Mouse (Mus musculus): ENCODE data around the gene Rnf115.
"Not testable (repeated sequence)": the region's sequence is repeated elsewhere in the genome, so short reads cannot be mapped to it uniquely, and the experiment has no call there.

Gene Rnf115

DNA sequence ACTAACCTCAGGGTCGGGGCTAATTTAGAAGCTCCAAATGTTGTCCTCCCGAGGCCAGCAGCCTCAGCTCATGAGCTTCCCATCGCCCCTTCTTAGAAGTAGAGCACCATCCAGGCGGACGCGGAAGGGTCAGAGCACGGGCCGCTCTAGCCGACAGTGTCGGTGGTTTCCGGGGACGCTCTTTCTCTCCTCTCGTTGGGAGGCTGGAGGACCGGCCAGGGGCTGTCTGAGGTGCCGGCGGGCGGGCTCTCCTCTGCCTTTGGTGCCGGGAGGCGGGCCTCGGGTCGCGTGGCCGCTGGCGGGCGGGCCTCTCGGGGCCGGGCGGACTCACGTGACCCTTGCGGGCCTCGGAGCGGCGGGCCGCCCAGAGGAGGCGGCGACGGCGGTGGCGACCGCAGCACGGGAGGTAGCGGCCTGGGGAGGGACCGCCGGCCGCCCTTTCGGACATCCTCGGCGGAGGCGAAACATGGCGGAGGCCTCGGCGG lies at the start of gene Rnf115, which contains the start of gene Polr3c:
Rnf115 (plus strand) TSS at position 322 of the 485 bp plus-strand sequence.
Polr3c (minus strand) TSS at position 286 of the 485 bp plus-strand sequence.
- DNase-seq = peak; percentile 96 to 99

DNA sequence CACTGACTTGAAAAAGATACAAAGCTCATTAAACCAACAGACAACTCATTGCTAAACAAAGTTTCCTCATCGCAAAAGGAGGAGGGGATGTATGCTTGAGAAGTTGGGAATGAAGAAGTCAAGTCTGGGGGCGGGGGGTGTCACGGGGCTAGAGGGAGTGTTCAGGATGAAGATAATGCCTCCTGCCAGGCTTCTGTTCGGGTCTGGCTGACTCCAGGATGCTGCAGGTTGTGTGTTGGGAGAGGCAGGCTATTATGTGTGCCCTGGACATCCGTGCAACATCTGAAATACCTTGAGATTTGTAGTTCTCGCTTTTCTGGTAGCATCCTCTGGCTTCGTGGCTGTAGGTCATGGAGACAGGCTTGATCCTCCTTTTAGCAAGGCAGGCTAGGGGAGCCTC lies 49.0 kb upstream of the Rnf115 start:
- no peak for DNase-seq

DNA sequence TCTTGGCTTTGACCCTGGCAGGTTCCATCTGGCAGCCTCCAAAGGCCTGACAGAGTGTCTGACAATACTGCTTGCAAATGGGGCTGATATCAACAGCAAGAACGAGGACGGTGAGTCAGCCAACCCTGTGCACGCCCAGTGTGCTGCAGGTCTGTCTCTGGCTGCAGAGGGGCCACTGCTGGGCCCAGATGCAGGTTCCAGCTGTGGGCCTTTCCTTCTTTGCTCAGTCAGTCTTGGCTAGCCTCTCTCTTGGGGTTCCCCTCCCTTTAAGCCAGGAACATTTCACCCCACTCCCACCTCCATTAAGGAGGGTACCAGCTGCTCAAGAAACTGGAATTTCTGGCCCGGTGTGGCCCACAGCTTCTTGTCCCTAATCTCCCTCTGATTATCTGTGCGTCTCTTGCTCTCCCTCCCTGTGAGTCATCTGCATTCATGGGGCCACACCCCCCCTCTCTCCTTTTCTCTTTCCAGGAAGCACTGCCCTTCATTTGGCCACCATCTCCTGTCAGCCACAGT lies 48.2 kb upstream of the Rnf115 start:
- DNase-seq = no peak

DNA sequence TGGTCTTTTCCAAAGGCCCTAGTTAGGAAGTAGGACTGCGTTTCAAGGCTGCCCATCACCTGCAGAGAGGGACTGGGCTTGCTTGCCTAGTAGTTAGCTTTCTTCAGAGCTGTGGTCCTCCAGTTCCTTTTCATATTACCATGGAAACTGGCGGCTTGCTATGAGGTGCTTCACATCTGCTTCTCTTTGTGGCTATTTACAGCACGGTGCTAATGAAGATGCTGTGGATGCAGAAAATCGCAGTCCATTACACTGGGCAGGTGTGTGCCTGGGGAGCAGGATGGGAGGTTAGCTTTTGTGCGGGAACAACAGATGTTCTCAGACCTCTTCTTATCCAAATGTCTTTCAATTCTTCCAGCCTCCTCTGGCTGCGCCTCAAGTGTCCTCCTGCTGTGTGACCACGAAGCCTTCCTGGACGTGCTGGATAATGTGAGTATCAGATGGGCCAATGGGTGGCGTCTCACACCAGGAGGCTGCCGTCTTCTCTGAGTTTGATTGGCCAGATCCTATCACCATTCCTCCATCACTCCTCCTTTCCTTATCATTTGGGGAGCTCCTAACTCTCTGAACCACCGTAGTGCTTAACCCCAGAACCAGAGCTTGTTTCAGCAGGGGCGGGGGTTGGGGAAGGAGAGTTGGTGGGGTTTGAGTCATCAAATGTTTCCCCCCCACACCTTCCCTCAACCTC lies 47.1 kb upstream of the Rnf115 start:
- DNase-seq = no peak

DNA sequence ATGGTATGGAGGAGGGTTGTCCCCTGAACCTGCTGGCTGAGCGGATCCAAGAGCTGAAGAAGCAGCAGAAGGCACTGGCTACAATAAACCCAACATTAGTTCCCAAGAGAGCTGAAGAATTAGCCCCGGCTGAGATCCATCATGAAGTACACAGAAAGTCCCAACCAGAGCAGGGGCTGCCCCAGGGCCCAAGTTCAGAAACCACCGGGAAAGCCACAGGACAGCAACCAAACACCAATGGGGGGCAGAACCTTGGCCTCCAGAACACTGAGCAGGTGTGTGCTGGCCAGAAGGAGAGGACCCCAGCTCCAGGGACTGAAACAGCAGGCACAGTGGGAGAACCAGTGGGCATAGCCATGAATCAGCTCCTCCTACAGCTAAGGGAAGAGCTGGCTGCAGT lies 44.0 kb upstream of the Rnf115 start:
- no peak for DNase-seq

DNA sequence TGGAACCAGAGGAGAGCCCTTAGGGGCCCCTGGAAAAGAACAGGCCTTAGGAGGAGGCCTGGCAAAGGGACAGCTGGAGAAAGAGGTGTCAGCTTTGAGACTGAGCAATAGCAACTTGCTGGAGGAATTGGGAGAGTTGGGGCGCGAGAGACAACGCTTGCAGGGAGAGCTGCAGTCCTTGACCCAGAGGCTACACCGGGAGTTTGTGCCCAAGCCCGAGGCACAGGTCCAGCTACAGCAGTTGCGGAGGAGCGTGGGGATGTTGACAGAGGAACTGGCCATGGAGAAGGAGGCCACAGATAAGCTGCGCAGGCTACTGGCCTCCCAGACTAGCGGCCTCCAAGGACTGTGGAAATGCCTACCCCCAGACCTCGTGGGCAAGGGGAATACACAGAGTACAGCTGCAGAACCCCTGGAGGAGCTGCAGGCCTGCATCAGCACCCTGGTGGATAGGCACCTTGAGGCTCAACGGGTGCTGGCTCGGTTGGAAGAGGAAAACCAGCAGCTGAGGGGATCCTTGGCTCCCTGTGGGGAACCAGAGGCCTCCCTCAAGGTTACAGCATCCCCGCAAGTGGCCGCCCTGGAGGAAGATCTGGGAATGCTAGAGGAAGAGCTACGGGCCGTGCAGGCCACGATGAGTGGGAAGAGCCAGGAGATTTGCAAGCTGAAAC lies 43.2 kb upstream of the Rnf115 start:
- DNase-seq = no peak

DNA sequence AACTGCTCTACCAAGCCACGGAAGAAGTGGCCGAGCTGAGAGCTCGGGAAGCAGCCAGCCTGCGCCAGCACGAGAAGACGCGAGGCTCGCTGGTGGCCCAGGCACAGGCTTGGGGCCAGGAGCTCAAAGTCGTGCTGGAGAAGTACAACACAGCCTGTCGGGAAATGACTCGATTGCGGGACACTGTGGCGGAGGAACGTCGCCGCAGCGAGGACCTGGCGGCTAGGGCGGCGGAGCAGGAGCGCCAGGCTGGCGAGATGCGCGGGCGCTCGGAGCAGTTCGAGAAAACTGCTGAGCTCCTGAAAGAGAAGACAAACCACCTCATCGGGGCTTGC lies 42.7 kb upstream of the Rnf115 start:
- DNase-seq = no peak

DNA sequence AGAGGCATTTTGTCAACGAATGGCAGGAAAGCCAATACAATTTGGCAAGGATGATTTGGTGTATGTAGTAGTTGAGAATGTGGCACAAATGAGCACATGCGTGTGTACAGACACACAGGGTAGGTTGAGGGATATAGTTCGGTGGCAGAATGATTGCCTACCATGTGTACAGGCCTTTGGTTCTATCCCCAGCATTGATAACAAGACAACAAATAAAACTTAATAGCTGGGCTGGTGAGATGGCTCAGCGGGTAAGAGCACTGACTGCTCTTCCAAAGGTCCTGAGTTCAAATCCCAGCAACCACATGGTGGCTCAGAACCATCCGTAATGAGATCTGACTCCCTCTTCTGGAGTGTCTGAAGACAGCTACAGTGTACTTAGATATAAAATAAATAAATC lies 41.4 kb upstream of the Rnf115 start:
- not testable (repeated sequence) for DNase-seq

DNA sequence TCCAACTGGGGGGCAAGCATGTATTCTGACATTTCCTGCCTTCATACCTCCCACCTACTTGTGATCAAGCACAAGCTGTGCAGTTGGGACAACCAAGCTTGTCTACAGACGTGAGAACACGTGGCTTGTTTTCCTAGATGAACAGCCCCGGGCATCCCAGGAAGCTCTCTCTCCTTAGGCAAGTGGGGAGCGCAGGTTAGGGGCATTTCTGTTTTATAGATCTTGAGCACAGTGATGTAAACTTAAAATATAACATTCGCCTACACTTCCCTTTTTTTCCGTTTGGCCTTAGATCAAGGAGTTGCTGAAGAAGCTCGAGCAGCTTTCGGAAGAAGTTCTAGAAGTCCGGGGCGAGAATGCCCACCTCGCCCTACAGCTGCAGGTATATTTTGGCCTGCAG lies 38.6 kb upstream of the Rnf115 start:
- no peak for DNase-seq

DNA sequence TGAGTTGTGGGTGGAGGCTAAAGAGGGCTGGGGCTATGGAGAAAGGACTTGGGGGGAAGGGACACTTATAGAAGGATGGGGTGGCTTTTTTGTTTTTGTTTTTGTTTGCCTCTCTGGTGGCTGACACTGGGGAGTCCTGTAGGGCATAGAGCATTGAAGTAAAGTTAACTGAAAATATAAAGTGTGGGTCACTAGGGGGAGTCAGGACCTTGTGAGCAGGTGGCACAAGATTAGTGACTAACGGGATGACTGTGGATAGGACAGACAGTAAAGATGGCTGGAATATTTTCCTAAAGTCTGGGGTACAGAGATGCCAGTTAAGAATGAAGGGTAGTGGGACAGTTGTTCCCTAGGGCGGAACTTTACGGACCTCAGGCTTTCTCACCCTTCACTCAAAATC lies 37.2 kb upstream of the Rnf115 start:
- DNase-seq = no peak

DNA sequence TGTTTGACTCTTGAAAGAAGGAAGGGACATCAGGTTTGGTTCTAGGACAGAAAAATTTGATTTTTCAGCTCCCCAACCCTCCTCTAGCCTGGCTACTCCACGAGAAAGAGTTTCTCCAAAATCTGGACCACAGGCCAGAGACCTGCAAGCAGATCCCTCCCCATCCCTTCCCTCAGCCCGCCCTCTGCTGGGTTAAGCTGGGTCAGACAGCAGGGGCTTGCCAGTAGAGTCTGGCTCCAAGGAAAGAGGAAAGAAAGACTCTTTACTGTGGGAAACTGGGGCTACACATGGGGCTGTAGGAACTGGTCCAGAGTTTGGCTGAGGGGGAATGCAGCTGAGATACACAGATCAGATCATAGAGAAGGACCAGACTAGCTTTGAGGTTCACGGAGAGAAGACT lies 35.0 kb upstream of the Rnf115 start:
- DNase-seq = no peak

DNA sequence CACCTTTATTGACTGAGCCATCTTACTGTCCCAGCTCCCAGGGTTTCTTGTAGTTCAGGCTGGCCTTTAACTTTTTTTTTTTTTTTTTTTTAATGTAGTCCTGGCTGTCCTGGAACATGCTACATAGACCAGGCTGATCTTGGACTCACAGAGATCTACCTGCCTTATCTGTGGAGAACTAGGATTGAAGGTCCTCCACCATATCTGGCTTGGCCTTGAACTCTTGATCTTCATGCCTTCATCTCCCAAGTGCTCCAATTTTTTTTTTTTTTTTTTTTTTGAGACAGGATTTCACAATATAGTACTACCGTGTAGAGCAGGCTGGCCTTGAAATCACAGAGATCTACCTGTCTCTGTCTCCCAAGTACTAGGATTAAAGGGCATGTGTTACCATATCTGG lies 33.9 kb upstream of the Rnf115 start:
- no peak for DNase-seq

DNA sequence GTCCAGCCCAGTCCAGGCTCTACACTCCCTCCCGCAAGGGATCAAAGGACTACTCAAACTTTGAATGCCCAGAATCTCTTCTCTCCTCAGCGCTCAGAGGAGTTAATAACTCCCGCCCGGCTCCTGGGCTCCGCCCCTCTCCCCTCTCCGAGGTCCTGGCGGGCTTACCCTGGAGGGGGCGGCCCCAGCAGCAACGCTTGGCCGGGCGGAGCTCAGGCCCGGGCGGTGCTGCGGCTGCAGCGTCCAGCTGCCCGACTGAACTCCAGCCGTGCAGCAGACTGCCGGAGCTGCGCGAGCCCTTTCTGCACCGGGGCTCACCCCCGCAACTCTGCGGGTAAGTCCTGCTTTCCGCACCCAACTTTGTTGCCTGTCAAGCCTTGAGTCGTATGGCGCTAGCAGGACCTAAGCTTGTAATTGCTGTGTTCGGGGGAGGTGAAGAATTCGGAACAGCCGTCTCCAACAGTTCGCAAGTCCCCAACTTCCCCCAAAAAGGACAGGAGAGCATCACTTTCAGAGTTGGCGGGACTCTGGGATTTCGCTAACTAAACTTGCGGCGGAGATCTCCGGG lies 31.2 kb upstream of the Rnf115 start, which contains the start of gene Pias3:
Pias3 (plus strand) TSS at position 187 of the 568 bp plus-strand sequence.
- peak; percentile 89 to 95 for DNase-seq

DNA sequence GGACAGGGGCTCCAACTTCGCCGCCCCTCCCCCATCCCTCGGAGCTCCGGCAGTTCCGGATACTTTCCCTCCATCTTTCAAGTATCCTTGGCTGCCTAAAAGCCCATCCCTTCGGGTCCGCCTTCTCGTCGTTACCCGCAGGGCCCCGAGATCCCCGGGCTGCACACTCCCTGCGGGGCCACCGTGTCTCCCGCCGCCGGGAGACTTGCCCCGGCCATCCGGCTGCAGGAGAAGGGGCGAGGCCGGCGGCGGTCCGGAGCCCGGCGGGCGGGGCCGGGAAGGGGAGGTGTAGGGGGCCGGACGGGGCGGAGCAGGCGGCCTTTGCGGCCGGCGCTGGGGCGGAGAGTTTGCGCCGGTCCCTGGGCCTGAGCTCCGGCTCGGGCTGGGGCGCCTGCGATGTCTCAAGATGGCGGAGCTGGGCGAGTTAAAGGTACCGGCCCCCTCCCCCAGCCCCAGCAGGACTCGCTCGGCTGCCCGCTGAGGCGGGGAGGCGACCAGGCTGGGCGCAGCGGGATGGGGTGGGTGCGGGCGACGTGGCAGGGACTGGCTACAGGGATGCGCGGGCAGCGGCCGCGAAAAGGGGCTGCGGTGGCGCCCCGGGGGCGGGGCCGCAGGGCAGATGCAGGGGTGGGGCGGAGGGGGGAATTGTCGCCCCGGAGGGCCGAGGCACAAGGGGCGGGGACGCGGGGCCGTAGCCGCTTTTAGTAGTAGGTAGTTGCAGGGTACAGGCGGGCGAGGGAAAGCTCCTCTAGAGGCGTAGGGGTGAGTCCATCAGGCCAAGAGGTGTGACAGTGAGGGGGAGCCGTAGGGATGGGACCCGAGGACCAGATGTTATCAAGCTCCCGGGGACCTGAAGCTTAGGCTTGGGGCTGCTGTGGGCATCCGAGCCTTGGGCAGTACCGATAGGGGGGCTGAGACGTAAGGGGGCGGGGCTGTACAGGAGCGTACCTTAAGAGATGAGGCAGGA lies 30.4 kb upstream of the Rnf115 start:
- peak; percentile 89 to 96 for DNase-seq

DNA sequence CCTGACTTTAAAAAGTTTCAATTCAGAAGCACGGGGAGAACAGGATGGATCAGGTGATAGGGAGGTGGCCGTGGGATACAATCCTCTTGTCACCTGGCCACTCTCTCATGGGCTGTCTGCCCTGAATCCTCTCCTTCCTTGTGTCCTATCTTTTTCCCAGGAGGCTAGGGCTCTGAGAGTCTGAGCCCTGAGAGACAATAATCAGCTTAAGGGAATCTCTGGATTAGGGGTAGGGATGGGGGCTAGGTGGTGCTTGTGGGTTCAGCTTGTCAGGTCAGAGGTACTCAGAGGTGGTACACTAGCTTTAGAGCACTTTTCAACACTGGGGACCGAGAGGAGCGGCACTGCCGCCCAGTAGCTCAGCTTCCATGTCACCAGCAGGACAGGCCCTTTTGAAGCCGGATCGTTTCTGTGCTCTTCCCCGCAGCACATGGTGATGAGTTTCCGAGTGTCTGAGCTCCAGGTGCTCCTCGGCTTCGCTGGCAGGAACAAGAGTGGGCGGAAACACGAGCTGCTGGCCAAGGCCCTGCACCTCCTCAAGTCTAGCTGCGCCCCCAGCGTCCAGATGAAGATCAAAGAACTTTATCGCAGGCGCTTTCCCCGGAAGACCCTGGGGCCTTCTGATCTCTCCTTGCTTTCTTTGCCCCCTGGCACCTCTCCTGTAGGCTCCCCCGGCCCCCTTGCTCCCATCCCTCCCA lies 28.3 kb upstream of the Rnf115 start:
- DNase-seq = no peak

DNA sequence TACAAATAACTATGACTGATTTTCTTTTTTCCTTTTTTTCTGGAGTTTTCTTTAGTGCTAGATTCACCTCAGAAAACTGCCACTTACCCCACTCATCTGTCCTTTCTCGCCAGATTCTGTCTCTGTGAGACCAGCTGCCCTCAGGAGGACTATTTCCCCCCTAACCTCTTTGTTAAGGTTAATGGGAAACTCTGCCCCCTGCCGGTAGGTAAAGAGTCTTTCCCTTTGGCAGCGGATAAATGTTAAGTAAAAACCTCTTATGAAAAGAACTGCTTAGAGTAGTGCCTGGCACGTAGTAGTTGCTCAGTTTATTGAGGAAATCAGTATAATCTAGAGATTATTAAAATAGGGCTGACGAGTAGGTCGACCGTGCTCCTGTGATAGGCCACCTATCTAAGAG lies 27.1 kb upstream of the Rnf115 start:
- DNase-seq = peak in 1 of 2 experiments; percentile 56

DNA sequence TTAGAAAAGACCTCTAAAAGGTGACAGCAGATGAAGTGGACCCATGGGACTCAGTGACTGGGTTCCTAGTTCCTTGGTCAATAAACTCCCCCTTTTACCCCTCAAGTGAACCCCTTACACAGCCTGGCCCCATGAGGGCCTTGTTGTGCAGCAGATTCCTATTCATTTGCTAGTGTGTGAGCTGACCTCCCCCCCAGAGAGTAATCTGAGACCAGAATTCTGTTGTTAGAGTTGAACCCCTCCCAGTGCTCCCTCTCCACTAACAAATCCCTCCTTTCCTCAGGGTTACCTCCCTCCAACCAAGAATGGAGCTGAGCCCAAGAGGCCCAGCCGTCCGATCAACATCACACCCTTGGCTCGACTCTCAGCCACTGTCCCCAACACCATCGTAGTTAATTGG lies 26.5 kb upstream of the Rnf115 start:
- DNase-seq = no peak

DNA sequence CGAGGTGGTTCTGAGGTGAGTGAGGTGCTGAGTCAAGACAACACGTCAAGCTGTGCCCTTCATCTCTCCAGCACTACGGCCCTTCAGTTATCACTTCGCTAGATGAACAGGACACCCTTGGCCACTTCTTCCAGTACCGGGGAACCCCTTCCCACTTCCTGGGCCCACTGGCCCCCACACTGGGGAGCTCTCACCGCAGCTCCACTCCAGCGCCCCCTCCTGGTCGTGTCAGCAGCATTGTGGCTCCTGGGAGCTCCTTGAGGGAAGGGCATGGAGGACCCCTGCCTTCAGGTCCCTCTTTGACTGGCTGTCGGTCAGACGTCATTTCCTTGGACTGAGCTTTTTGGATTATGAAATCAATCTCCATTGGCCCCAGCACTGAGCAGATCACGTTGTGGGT lies 22.7 kb upstream of the Rnf115 start:
- peak in 1 of 2 experiments; percentile 30 for DNase-seq

DNA sequence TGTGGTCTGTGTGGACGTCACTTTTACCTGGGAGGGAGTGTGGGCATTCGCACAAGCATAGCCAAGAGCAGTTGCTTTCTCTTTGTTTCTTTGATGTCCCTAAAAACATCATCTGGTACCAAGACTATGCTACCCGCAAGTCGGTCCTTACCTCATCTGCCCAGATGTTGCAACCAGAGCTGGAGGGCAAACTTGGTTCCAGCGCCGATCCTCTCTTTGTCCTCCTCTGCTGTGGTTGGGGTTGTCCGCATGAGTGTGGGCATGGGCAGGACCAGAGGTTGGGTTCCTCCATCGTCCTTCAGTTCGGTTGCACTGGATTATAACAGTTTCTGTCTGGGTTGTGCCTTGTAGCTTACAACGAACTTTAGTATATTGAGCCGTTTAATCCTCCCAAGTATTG lies 21.2 kb upstream of the Rnf115 start:
- no peak for DNase-seq

DNA sequence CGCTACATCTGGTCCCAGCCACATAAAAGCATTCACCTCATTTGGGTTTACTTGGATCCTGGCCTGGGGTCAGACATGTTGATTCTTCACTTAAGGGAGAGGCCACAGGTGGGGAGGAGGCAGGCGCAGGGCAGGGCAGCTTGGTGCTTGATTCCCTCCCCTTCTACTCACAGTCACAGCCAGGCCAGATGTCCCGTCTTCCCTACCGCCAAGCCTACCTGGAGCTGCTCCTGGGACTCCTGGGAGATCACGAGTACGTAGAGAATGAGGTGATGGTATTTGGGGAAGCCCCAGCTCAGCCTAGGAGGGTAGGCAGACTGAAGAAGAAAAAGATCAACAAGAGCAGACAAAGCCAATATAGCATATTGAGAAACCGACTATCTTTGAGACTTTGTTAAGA lies 20.5 kb upstream of the Rnf115 start:
- DNase-seq = no peak

DNA sequence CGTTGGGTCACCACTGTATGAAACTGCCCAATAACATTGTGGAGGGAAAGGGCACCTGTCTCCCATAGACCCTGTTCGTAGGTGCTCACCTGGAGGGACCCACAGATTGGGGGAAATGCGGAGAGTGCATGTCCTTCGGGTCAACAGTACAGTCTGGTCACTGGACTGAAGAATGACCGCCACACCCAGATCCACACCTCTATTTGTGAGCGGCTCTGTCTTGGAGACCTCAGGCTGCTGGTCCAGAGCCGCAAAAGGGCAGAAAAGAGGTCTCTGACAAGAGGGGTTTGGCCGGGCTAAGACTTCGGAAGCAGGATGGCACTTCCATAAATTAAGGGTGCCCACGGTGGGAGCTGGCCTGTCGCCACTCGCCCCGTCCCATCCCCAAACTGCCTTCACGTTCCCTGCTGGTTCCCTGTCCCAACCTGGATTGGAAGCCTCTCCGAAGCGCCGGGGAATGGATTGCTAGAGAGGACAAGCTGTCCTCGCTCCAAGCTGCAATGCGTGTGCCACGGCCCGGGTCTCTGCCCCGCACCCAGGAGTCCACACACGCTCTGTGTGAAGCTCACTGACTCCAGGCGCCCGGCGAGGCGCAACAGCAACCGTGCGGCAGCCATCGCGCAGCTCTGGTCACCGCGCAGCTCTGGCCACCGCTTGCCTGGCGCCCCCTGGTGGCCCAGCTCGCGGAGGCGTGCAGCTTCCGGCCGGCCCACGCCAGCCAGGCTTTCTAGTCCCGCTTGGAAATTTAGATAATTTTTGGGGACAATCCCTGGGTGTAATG lies 19.4 kb upstream of the Rnf115 start, which contains the start of gene Nudt17:
Nudt17 (minus strand) TSS at position 660 of the 781 bp plus-strand sequence.
- DNase-seq = peak; percentile 85 to 86

Measured in kidney, postnatal 25 days (tissue).